Mouse (Mus musculus) E14TG2a.4 (cell line): ENCODE measurements around the gene Vmn2r25.
"Not testable (repeated sequence)": the region's sequence is repeated elsewhere in the genome, so short reads cannot be mapped to it uniquely, and the experiment has no call there.

Source experiments
- H3K27me3 ChIP-seq: 2 replicates; pipeline ENCODE4 v1.6.1; 2014; ENCODE audit warnings: low read length, control low read depth; ENCODE audit not compliant: insufficient read depth
- H3K36me3 ChIP-seq: 2 replicates; pipeline ENCODE4 v1.6.1; 2014; ENCODE audit warnings: low read length, control low read depth; ENCODE audit not compliant: insufficient read depth
- H3K4me1 ChIP-seq: replicated peaks from 2 replicates; pipeline ENCODE4 v1.6.1; 2014; ENCODE audit warnings: low read depth, low read length, control low read depth
- H3K4me3 ChIP-seq: replicated peaks from 2 replicates; pipeline ENCODE4 v1.5.1; 2014; ENCODE audit warnings: mild to moderate bottlenecking, low read length
- H3K9me3 ChIP-seq: 2 replicates; pipeline ENCODE4 v1.6.1; 2014; ENCODE audit warnings: low read length, control low read depth
- CTCF ChIP-seq: conservative IDR thresholded peaks from 2 replicates; pipeline ENCODE4 v1.5.1; 2014; ENCODE audit warnings: low read length
- NANOG ChIP-seq: IDR thresholded peaks from 2 replicates; pipeline ENCODE4 v1.6.1; 2014; ENCODE audit warnings: borderline replicate concordance, low read length, mixed read lengths
- POU5F1 ChIP-seq: IDR thresholded peaks from 2 replicates; pipeline ENCODE4 v1.6.1; 2014; ENCODE audit warnings: low read length, borderline replicate concordance

Gene Vmn2r25

GRCm38 (mm10) chr6:123853363-123853762 lies at the start of gene Vmn2r25:
Gene Vmn2r25 (minus strand): TSS chr6:123853463.
- not testable (repeated sequence) for H3K9me3 ChIP-seq, H3K4me3 ChIP-seq, H3K27me3 ChIP-seq, H3K4me1 ChIP-seq, H3K36me3 ChIP-seq

GRCm38 (mm10) chr6:123819951-123820350 lies 33.3 kb downstream of the Vmn2r25 start:
- Histone ChIP-seq H3K4me1 (no peaks in the 10 kb centered on the region), H3K36me3 (no peaks in the 10 kb centered on the region), H3K4me3 (no peak overlapping the region), H3K9me3 (peaks cover 52% of the 10 kb centered on the region), H3K27me3 (no peaks in the 10 kb centered on the region)
- TF ChIP-seq CTCF (no peak), POU5F1 (no peak), NANOG (no peak)

GRCm38 (mm10) chr6:123810291-123810690 lies 43.0 kb downstream of the Vmn2r25 start:
- H3K36me3 ChIP-seq, H3K9me3 ChIP-seq, H3K4me3 ChIP-seq, H3K27me3 ChIP-seq, H3K4me1 ChIP-seq: not testable (repeated sequence)

GRCm38 (mm10) chr6:123793746-123794145 lies 59.5 kb downstream of the Vmn2r25 start:
- no peaks in the 10 kb centered on the region for H3K4me1 ChIP-seq
- TF ChIP-seq POU5F1 (no peak), CTCF (peak; percentile 45)
- H3K4me3 ChIP-seq = peak overlapping the region; percentile 62
- no peaks in the 10 kb centered on the region for H3K36me3 ChIP-seq
- H3K9me3 ChIP-seq = no peaks in the 10 kb centered on the region
- H3K27me3 ChIP-seq = no peaks in the 10 kb centered on the region

DNA sequence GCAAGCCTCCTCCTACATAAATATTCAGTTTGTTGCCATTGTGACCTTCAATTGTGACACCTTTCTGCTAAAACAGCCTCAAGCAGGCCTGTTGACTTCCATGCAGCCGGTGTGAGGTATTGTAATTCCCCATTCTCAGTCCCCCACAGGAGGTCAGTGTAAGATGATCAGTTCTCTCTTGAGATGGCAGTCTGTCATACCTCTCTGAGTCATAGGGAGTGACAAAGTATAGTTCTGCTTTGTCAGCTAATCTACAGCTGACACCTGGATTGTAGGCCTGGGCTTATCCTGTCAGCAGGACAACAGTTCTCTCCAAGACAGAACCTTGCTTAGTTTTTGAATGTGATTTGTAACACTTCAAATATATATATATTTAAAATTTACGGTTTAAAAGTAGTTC lies 68.4 kb downstream of the Vmn2r25 start:
- TF ChIP-seq NANOG = no peak
- TF ChIP-seq POU5F1 = no peak
- no peak for TF ChIP-seq CTCF
- Histone ChIP-seq H3K27me3 (no peaks in the 10 kb centered on the region), H3K4me1 (no peaks in the 10 kb centered on the region), H3K9me3 (peaks cover 8% of the 10 kb centered on the region), H3K4me3 (no peak overlapping the region), H3K36me3 (no peaks in the 10 kb centered on the region)

- Histone ChIP-seq H3K9me3 (no peaks in the 10 kb centered on the region), H3K4me1 (no peaks in the 10 kb centered on the region), H3K27me3 (no peaks in the 10 kb centered on the region), H3K36me3 (no peaks in the 10 kb centered on the region), H3K4me3 (no peak within 1 kb of the TSS)
- no peak for TF ChIP-seq CTCF
- no peak for TF ChIP-seq POU5F1
- TF ChIP-seq NANOG = no peak
These were observed 74.7 kb downstream of the Vmn2r25 start, which contains the start of gene Vmn2r24 for GRCm38 (mm10) chr6:123778579-123778978. Gene Vmn2r24 (plus strand): TSS chr6:123778879.
